Mouse (Mus musculus) intestine, embryonic 14.5 days (tissue): ENCODE data around the gene Tmem40. TPM values are rescaled to one million over a fixed set of nuclear protein-coding genes. Genes with fewer than 3 reads are reported as not detected.

Experiments used
- ATAC-seq: fragments of 200-750 bp; cut with Nextera tagmentation; replicated peaks from 2 replicates; pipeline ENCODE4 v1.8.0; 2017; ENCODE audit warnings: low read depth, moderate number of reproducible peaks, moderate TSS enrichment, moderate library complexity; ENCODE audit not compliant: low FRiP score, low TSS enrichment
- DNase-seq: peaks from one replicate; pipeline ENCODE4 v3.0.0-alpha.2; 2018; ENCODE audit warnings: low spot score
- H3K27ac ChIP-seq: fragments of 300-500 bp; sonication (generic); 2 replicates; pipeline ENCODE4 v1.5.1; 2014; ENCODE audit warnings: low read depth, mild to moderate bottlenecking, control low read depth
- H3K27me3 ChIP-seq: fragments of 300-500 bp; sonication (generic); replicated peaks from 2 replicates; pipeline ENCODE4 v1.6.1; 2014; ENCODE audit warnings: low read length, control low read depth; ENCODE audit not compliant: control insufficient read depth, insufficient read depth
- H3K36me3 ChIP-seq: fragments of 300-500 bp; sonication (generic); 2 replicates; pipeline ENCODE4 v1.6.1; 2014; ENCODE audit warnings: low read length, control low read depth; ENCODE audit not compliant: control insufficient read depth, insufficient read depth
- H3K4me1 ChIP-seq: fragments of 300-500 bp; sonication (generic); replicated peaks from 2 replicates; pipeline ENCODE4 v1.6.1; 2014; ENCODE audit warnings: low read length, control low read depth, mixed read lengths; ENCODE audit not compliant: control insufficient read depth, insufficient read depth
- H3K4me2 ChIP-seq: fragments of 300-500 bp; sonication (generic); 2 replicates; pipeline ENCODE4 v1.6.1; 2014; ENCODE audit warnings: low read length
- H3K4me3 ChIP-seq: fragments of 300-500 bp; sonication (generic); 2 replicates; pipeline ENCODE4 v1.5.1; 2014; ENCODE audit warnings: low read depth, low read length, control low read depth, mixed read lengths
- H3K9ac ChIP-seq: fragments of 300-500 bp; sonication (generic); 2 replicates; pipeline ENCODE4 v1.6.1; 2014; ENCODE audit warnings: mild to moderate bottlenecking, low read length
- H3K9me3 ChIP-seq: fragments of 300-500 bp; sonication (generic); 2 replicates; pipeline ENCODE4 v1.6.1; 2016; ENCODE audit warnings: low read length, control low read depth; ENCODE audit not compliant: control insufficient read depth
- whole genome bisulfite sequencing: fragments of 180-500 bp; shearing (Covaris S2); extraction: QIAGEN DNeasy Blood & Tissue Kit; methylation state at CpG from one replicate; pipeline ENCODE4 v1.1.7; 2014; 5-methylcytosine and 5-hydroxymethylcytosine counted together
- polyA plus RNA-seq: library from polyadenylated mRNA; unstranded; fragments of >200 nt; fragmentation: Nextera tagmentation; extraction: Ambion mirVana; gene quantifications from 2 replicates; pipeline ENCODE4 v1.2.1, GENCODE M21; 2014

Gene Tmem40
- polyA plus RNA-seq, 1 experiment from 2014 or later: 0.51 TPM

DNA sequence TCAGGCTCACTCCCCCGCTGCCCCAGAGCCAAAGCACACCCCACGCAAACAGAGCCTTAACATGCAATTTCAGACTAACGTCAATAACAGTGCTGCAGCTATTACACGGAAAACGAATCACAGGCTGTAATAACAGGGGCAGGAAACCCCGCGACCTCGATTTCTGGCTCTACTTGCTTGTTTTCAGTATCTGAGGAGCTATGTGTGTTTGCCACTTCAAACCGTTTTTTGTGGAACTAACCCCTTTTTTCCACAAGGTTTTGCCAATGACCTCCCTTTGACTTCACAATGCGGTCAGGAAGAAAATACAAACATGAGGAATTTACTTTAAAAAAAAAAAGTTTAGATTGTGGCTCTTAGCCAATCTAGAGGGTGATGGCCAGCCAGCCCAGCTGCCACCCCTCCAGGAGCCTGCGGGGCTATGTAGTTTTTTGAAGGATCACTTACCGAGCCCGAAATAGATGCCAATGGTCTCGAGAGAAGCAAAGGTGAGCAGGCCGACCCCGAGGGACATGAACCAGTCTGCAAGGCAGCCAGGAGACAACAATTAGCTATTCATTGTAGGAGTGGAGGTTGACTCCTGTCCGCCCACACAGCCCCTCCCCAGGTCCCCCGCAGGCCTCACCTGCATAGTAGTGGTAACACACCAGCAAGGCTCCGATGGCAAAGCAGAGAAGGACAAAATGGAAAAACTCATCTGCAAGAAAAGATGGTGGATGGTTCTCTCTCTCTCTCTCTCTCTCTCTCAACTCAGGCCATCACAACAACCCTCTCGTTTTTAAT is 31.5 kb downstream of the Tmem40 start:
- ATAC-seq (no peak), DNase-seq (no peak)
- no peaks in the 10 kb centered on the region for H3K27me3 ChIP-seq
- peaks cover 5% of the 10 kb centered on the region; the same call in 1 of the 2 replicates for H3K4me1 ChIP-seq
- H3K4me3 ChIP-seq: no peak overlapping the region
- H3K27ac ChIP-seq: no peak overlapping the region
- WGBS: 59% methylated on average over 20 of the region's 20 CpGs
- no peak overlapping the region for H3K4me2 ChIP-seq
- peaks cover 4% of the 10 kb centered on the region; the same call in 1 of the 2 replicates for H3K9me3 ChIP-seq
- H3K36me3 ChIP-seq: no peaks in the 10 kb centered on the region
- H3K9ac ChIP-seq: no peak overlapping the region

DNA sequence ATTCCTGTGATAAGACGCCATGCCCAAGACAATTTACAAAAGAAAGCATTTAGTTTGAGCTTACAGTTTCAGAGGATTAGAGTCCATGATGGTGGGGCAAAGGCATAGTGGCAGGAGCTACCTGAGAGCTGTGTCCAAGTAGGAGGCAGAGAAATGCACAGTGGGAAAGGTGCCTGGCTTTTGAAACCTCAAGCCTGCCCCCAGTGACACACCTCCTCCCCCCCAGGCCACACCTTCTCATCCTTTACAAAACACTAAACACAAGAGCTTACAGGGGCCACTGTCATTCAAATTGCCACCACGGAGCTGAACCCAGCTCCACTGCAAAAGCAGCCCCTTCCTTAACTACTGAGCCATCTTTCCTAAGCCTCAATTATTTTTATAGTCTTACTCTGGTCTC is 34.6 kb downstream of the Tmem40 start:
- Histone ChIP-seq H3K27me3 (no peaks in the 10 kb centered on the region), H3K27ac (no peak overlapping the region), H3K9me3 (no peaks in the 10 kb centered on the region), H3K4me1 (peaks cover 5% of the 10 kb centered on the region; the same call in 1 of the 2 replicates), H3K4me3 (no peak overlapping the region), H3K36me3 (no peaks in the 10 kb centered on the region), H3K9ac (no peak overlapping the region), H3K4me2 (no peak overlapping the region)
- ATAC-seq: no peak
- DNase-seq: no peak
- 61% methylated on average over 2 of the region's 2 CpGs for WGBS

DNA sequence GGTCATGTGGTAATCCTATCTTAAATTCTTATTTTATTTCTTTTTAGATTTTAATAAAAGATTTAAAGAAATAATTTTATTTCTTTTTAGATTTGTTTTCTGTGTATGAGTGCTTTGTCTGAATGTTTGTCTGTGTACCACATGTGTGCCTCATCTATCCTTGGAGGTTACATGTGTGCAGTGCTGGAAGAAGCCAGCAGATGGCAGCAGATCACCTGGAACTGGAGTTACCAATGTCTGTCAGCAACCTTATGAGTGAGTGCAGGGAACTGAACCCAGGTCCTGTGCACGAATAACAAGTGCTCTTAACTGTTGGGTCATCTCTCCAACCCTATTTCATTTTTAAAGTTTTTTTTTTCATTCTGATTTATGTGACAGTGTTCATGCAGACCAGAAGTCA is 35.1 kb downstream of the Tmem40 start:
- Histone ChIP-seq H3K4me2 (no peak overlapping the region), H3K27me3 (no peaks in the 10 kb centered on the region), H3K9ac (no peak overlapping the region), H3K4me1 (peaks cover 5% of the 10 kb centered on the region; the same call in 1 of the 2 replicates), H3K9me3 (no peaks in the 10 kb centered on the region), H3K36me3 (no peaks in the 10 kb centered on the region), H3K4me3 (no peak overlapping the region), H3K27ac (no peak overlapping the region)
- ATAC-seq (no peak), DNase-seq (peak; percentile 64)
- WGBS: 85% methylated on average over 1 of the region's 1 CpGs

DNA sequence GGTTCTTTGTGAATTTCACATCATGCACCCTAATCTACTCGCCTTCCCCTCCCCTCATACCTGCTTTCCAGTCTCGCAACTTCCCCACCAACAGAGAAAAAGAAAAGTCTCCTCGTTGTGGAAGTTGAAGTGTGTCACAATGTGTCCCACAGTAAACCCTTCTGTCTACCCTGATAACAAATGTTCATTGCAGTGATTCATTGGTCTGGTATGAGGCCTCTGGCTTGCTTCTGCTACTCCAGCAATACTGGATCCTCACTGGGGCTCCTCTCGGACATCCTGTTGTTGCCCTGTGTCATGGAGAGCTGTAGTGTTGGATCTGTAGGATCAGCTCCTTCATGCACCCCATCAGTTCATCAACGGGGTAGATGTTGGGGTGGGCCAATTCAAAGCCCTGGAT is 40.0 kb downstream of the Tmem40 start:
- no peaks in the 10 kb centered on the region for H3K27me3 ChIP-seq
- no peak overlapping the region for H3K4me3 ChIP-seq
- no peaks in the 10 kb centered on the region for H3K36me3 ChIP-seq
- H3K9me3 ChIP-seq: no peaks in the 10 kb centered on the region
- DNase-seq (no peak), ATAC-seq (no peak)
- 79% methylated on average over 5 of the region's 5 CpGs for WGBS
- H3K9ac ChIP-seq: no peak overlapping the region
- no peak overlapping the region for H3K4me2 ChIP-seq
- H3K4me1 ChIP-seq: peaks cover 6% of the 10 kb centered on the region
- no peak overlapping the region for H3K27ac ChIP-seq

DNA sequence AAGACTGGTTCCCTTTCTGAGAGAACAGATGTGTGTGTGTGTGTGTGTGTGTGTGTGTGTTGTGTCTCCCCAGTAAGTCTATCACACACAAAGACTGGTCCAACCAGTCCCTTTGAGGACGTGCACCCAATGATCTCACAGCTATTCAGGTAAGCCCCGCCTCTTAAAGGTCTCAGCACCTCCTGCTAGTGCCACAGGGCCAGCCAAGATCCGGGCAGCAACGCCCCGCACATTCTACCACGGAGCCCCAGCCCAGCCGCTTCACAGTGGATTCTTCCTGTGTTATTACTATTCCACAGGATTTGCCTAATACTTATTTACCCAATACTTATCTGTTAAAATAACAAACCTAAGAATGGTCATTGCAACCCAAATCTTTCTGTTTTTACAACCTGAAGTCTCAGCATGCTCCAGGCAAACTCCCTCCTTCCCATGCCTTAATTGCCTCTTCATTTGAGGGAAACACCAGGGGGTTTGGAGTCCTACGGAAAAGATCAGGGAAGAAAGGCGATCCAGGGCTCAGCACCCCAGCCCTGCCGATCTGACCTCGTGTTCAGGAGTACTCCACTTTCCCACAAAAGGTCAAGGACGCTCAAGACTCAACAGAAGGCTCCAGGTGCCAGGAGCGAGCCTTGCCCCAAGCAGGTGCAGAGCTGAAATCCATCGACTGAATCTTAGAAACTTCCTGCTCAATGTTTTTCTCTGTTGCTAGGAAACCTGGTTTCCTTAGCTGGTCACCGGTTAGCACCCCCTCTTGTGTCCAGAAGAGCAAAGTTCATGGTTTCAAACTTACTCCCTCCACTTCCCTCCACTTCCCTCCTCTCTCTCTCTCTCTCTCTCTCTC is 44.3 kb downstream of the Tmem40 start:
- Histone ChIP-seq H3K4me2 (peak overlapping the region; percentile 46), H3K9ac (peak overlapping the region; percentile 27; the same call in 1 of the 2 replicates), H3K4me3 (no peak overlapping the region), H3K4me1 (peaks cover 12% of the 10 kb centered on the region), H3K36me3 (no peaks in the 10 kb centered on the region), H3K9me3 (no peaks in the 10 kb centered on the region), H3K27me3 (no peaks in the 10 kb centered on the region), H3K27ac (peak overlapping the region; percentile 84)
- peak; percentile 74 for DNase-seq
- peak; percentile 89 for ATAC-seq
- WGBS: 2% methylated on average over 15 of the region's 15 CpGs

DNA sequence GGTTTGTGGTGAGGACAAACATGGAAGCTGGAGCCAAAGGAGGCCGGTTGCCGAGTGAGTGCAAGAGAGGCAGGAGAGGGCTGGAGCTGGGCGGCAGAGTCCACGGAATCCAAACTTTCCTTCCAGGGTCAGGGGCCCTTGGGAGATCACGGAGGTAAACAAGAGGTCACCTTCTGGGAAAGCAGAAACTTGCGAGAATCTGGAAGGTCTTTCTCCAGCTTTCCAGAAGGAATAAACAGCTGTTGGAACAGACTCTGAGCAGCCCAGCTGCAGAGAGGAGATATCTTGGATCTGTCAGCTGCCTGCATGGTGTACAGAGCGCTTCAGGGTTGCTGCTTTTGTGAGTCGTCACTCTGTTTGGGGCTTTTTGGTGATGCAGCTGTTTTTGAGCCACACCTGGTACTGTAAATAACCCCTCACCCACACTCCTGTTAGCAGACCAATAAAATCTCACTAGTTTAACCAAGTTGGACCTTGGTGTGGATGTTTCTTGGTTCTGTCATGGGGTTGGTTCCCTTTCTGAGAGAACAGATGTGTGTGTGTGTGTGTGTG is 45.0 kb downstream of the Tmem40 start:
- WGBS: 12% methylated on average over 8 of the region's 8 CpGs
- Histone ChIP-seq H3K27me3 (no peaks in the 10 kb centered on the region), H3K4me3 (no peak overlapping the region), H3K4me1 (peaks cover 12% of the 10 kb centered on the region), H3K27ac (peak overlapping the region; percentile 54; the same call in 1 of the 2 replicates), H3K9me3 (no peaks in the 10 kb centered on the region), H3K36me3 (no peaks in the 10 kb centered on the region), H3K4me2 (peak overlapping the region; percentile 46), H3K9ac (no peak overlapping the region)
- DNase-seq (peak; percentile 68), ATAC-seq (peak; percentile 71)

DNA sequence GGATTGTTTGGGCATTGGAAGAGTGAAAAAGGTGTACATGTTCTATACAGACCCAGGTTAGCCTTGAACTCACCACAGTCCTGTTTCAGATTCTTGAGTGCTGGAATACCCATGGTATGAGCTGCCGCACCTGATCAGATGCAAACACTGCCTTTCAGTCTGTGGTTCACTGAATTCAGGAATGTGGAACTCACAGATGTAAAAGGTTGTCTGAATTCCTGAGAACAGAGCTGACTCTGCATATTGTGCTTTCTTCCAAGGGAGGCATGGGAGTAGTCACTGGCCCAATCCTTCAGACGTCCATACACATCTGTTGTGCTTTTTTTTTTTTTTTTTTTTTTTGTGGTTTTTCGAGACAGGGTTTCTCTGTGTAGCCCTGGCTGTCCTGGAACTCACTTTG is 50.9 kb downstream of the Tmem40 start:
- DNase-seq: no peak
- Histone ChIP-seq H3K4me3 (no peak overlapping the region), H3K4me2 (no peak overlapping the region), H3K4me1 (no peaks in the 10 kb centered on the region), H3K36me3 (no peaks in the 10 kb centered on the region), H3K27ac (no peak overlapping the region), H3K27me3 (no peaks in the 10 kb centered on the region), H3K9me3 (no peaks in the 10 kb centered on the region), H3K9ac (no peak overlapping the region)
- no peak for ATAC-seq
- WGBS: 78% methylated on average over 2 of the region's 3 CpGs

DNA sequence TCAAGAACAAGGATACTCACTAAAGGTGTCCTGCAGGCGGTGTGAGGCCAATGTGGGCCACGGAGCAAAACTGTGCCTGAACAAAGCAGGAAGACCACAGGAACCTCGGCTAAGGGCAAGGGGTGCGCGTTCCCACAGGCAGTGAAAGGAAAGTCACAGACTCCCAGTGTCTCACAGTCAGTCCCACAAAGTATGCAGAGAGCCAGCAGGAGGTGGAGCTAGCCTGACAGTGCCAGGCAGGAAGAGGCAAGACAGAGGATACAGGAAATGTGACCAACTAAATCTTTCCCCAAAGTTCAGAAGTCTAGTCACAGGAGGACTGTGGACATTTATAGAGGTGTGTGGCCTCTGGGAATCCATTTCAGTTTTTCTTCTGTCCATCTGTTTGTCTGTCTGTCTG is 59.3 kb downstream of the Tmem40 start:
- H3K27me3 ChIP-seq: no peaks in the 10 kb centered on the region
- H3K4me2 ChIP-seq: no peak overlapping the region
- no peak overlapping the region for H3K9ac ChIP-seq
- no peak overlapping the region for H3K4me3 ChIP-seq
- no peak for ATAC-seq
- no peaks in the 10 kb centered on the region for H3K36me3 ChIP-seq
- 79% methylated on average over 5 of the region's 5 CpGs for WGBS
- no peak for DNase-seq
- no peak overlapping the region for H3K27ac ChIP-seq
- no peaks in the 10 kb centered on the region for H3K9me3 ChIP-seq
- no peaks in the 10 kb centered on the region for H3K4me1 ChIP-seq
